Mouse (Mus musculus) olfactory bulb, adult 2 months (tissue): ENCODE results near the gene 4921524J17Rik.

Experiments used
- CTCF ChIP-seq: fragments of 200-500 bp; IDR thresholded peaks from 2 replicates; pipeline ENCODE4 v1.5.1; 2012; ENCODE audit warnings: low read depth, mild to moderate bottlenecking, low read length, moderate library complexity; ENCODE audit not compliant: insufficient read depth
- POLR2A ChIP-seq: fragments of 200-500 bp; IDR thresholded peaks from 2 replicates; pipeline ENCODE4 v1.6.1; 2012; ENCODE audit warnings: mild to moderate bottlenecking, low read depth, low read length, moderate library complexity; ENCODE audit not compliant: insufficient read depth

DNA sequence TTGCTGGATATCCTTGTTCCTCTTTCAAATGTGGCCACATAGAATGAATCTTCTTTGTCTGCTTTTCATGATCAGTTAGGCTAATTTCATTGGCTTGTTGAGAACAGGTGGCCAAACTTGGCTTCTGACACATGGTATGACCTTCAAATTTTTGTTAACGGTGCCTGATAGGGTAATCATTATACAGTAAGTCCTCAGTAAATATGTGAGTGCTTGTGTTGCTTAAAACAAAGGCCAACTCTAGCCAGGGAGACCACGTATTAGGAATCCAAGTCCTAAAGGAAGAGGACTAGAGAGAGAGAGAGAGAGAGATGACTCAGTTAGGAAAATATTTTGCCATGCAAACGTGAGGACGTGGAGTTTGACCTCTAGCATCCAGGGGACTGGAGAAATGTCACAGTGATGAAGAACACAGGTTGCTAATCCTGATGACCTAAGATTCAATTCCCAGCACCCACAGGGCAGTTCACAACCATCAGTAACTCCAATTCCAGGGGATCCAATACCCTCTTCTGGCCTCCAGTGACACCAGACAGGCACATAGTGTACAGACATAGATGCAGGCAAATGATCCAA, 44.4 kb upstream of the 4921524J17Rik start:
- TF ChIP-seq POLR2A (no peak), CTCF (no peak)
